Mouse (Mus musculus) myocyte (in vitro differentiated cells): ENCODE measurements around the gene Ssb.

Experiments used
- CEBPB ChIP-seq: IDR thresholded peaks from 2 replicates; pipeline ENCODE4 v1.6.1; 2011; ENCODE audit warnings: mild to moderate bottlenecking, moderate library complexity; ENCODE audit not compliant: poor library complexity, insufficient read depth, severe bottlenecking
- E2F4 ChIP-seq: IDR thresholded peaks from one replicate; pipeline ENCODE4 v1.6.1; 2011; ENCODE audit warnings: mild to moderate bottlenecking, control low read depth, moderate library complexity; ENCODE audit not compliant: insufficient read depth
- MAX ChIP-seq: IDR thresholded peaks from one replicate; pipeline ENCODE4 v1.6.1; 2011; ENCODE audit warnings: low read depth, mild to moderate bottlenecking, control low read depth
- MYOD1 ChIP-seq, 3 experiments: IDR thresholded peaks; one replicate each; pipeline ENCODE4 v1.6.1; 2011; ENCODE audit warnings: control low read depth in 2 of 3, low read depth in 2 of 3, mild to moderate bottlenecking in 2 of 3, moderate library complexity in 1 of 3; ENCODE audit not compliant: insufficient read length in 2 of 3, control insufficient read depth in 1 of 3
- POLR2A ChIP-seq: IDR thresholded peaks from one replicate; pipeline ENCODE4 v1.6.1; 2011; ENCODE audit warnings: low read depth, mild to moderate bottlenecking, control low read depth, moderate library complexity; ENCODE audit not compliant: insufficient read length
- POLR2AphosphoS2 ChIP-seq: IDR thresholded peaks from one replicate; pipeline ENCODE4 v1.6.1; 2011; ENCODE audit warnings: low read depth, control low read depth; ENCODE audit not compliant: insufficient read length
- TCF12 ChIP-seq: IDR thresholded peaks from one replicate; pipeline ENCODE4 v1.6.1; 2011; ENCODE audit warnings: mild to moderate bottlenecking, control low read depth; ENCODE audit not compliant: poor library complexity, insufficient read depth, severe bottlenecking
- USF1 ChIP-seq: IDR thresholded peaks from one replicate; pipeline ENCODE4 v1.6.1; 2011; ENCODE audit warnings: low read depth, mild to moderate bottlenecking, control low read depth, moderate library complexity

DNA sequence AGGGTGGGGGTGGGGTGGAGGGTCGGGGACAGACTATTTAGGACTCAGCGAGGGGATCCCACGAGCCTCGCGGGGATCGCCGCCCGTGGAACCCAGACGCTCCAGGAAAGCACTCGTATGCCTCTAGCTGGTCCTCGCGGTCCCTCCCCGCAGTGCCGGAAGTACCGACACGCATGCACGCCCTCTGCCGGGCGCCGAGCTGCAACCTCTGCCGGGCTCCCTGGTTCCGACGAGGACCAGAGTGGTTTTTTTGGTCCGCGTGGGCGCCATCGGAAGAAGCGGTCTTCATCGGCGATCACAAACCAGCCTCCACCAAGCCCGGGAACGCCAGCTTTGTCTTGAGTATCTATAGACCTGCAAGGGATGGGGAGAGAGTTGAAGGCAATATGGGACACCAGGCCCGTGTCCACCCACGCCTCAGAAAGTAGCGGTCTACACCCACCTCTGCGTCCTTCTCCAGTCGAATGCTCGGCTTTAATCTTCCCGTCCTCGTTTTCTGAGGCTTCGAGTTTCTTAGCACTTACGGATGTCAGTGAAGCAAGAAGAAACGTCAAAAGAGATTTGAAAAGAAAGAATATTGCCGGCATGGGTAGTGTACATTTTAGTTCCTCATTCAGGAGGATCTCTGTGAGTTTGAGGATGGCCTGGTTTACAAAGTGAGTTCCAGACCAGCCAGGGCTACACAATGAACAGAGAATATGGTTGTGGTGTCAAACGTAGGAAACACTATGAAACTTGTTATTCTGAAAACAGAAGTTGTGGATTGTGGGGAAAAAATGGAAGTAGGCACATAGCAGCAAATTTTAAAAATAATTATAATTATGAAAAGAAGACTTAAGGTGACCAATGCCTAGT is 24.3 kb downstream of the Ssb start, which contains the start of gene Mettl5:
- TF ChIP-seq E2F4: no peak
- peak; percentile 91 for TF ChIP-seq POLR2A
- no peak for TF ChIP-seq CEBPB
- TF ChIP-seq USF1: no peak
- TF ChIP-seq MAX: no peak
- no peak for TF ChIP-seq MYOD1 (IDR thresholded peaks at IDR 0.05; ENCODE audit: control insufficient read depth in 1 of 3, insufficient read length in 2 of 3, low read depth in 2 of 3)
- TF ChIP-seq TCF12: no peak
- peak; percentile 94 for TF ChIP-seq POLR2AphosphoS2
